Comparison of ENCODE assay signal across 8 mouse cellular contexts in genomic region chr9:40530536-40530935, GRCm38 (mm10). TPM values are rescaled to one million over a fixed set of nuclear protein-coding genes. Genes with fewer than 3 reads are reported as not detected.
DNase-seq lines count a peak whose midpoint lies in the region; ATAC-seq and TF ChIP-seq lines count a peak whose summit lies in the region.

No protein-coding gene starts in this region.

- peak overlapping the region; percentile 50; the same call in 1 of the 2 replicates for H3K9ac ChIP-seq in lung, embryonic 14.5 days
- H3K9ac ChIP-seq in forebrain, embryonic 14.5 days (ENCODE audit: low read length) = peak overlapping the region; percentile 72
- H3K9ac ChIP-seq in limb, embryonic 11.5 days (ENCODE audit: low read length) = no peak overlapping the region
- H3K9ac ChIP-seq in neural tube, embryonic 14.5 days (replicated peaks; ENCODE audit: low read depth, low read length) = peak overlapping the region; percentile 61; the same call in 1 of the 2 replicates

- no peak for TF ChIP-seq CTCF in lung, embryonic 14.5 days (IDR thresholded peaks at IDR 0.05; ENCODE audit: low read depth)

- H3K4me3 ChIP-seq in lung, embryonic 14.5 days (ENCODE audit: low read depth, low read length) = peak overlapping the region; percentile 49
- H3K4me3 ChIP-seq in forebrain, embryonic 14.5 days (ENCODE audit: low read depth, low read length) = peak overlapping the region; percentile 46
- no peak overlapping the region; the same call in 1 of the 2 replicates for H3K4me3 ChIP-seq in limb, embryonic 11.5 days (ENCODE audit: low read depth, low read length)
- H3K4me3 ChIP-seq in neural tube, embryonic 14.5 days (ENCODE audit: low read depth, low read length) = peak overlapping the region; percentile 48

- no peaks in the 10 kb centered on the region for H3K9me3 ChIP-seq in lung, embryonic 14.5 days (ENCODE audit: low read depth, low read length)
- H3K9me3 ChIP-seq in forebrain, embryonic 14.5 days (replicated peaks; ENCODE audit: control insufficient read depth, low read length) = no peaks in the 10 kb centered on the region
- no peaks in the 10 kb centered on the region for H3K9me3 ChIP-seq in limb, embryonic 11.5 days (ENCODE audit: control insufficient read depth, low read length)
- H3K9me3 ChIP-seq in neural tube, embryonic 14.5 days (ENCODE audit: control insufficient read depth, low read length) = no peaks in the 10 kb centered on the region

- intact Hi-C loops in gastrocnemius, postnatal 14 days (cut with DNase I; ENCODE audit: low total_unique reads) = no loop called here

- H3K27ac ChIP-seq in lung, embryonic 14.5 days (ENCODE audit: low read depth) = no peak overlapping the region
- H3K27ac ChIP-seq in forebrain, embryonic 14.5 days (ENCODE audit: low read depth, low read length) = no peak overlapping the region
- H3K27ac ChIP-seq in limb, embryonic 11.5 days (replicated peaks; ENCODE audit: low read depth, low read length) = no peak overlapping the region
- H3K27ac ChIP-seq in neural tube, embryonic 14.5 days (ENCODE audit: low read depth, low read length) = no peak overlapping the region

- peak; percentile 4 for DNase-seq in lung, embryonic 14.5 days
- DNase-seq in lung, postnatal 25 days (ENCODE audit: low spot score) = no peak
- no peak for DNase-seq in forebrain, embryonic 14.5 days (ENCODE audit: low spot score)
- no peak for DNase-seq in limb, embryonic 11.5 days (ENCODE audit: low spot score)
- DNase-seq in gastrocnemius, postnatal 14 days = no peak
- no peak for DNase-seq in urinary bladder, postnatal 4 days (ENCODE audit: low spot score in 2 of 2)
- no peak for DNase-seq in layer of hippocampus, postnatal 14 days (ENCODE audit: low spot score in 2 of 2)

- H3K27me3 ChIP-seq in lung, embryonic 14.5 days (ENCODE audit: insufficient read depth, low read length) = peaks cover 18% of the 10 kb centered on the region; the same call in 1 of the 2 replicates
- H3K27me3 ChIP-seq in forebrain, embryonic 14.5 days (replicated peaks; ENCODE audit: control insufficient read depth, insufficient read depth, low read length) = no peaks in the 10 kb centered on the region
- H3K27me3 ChIP-seq in limb, embryonic 11.5 days (ENCODE audit: control insufficient read depth, insufficient read depth, low read length) = peaks cover 10% of the 10 kb centered on the region
- no peaks in the 10 kb centered on the region for H3K27me3 ChIP-seq in neural tube, embryonic 14.5 days (ENCODE audit: control insufficient read depth, insufficient read depth, low read length)

- peak overlapping the region; percentile 84 for H3K4me2 ChIP-seq in lung, embryonic 14.5 days
- peak overlapping the region; percentile 77 for H3K4me2 ChIP-seq in forebrain, embryonic 14.5 days (ENCODE audit: low read length)
- peak overlapping the region; percentile 69 for H3K4me2 ChIP-seq in limb, embryonic 11.5 days (ENCODE audit: low read depth, severe bottlenecking)
- peak overlapping the region; percentile 78 for H3K4me2 ChIP-seq in neural tube, embryonic 14.5 days (ENCODE audit: low read depth, low read length)

- no peak for ATAC-seq in lung, embryonic 14.5 days (ENCODE audit: insufficient read depth)
- ATAC-seq in forebrain, embryonic 14.5 days = no peak; the same call in 1 of the 2 replicates
- ATAC-seq in limb, embryonic 11.5 days (ENCODE audit: insufficient number of reproducible peaks, low FRiP score, low TSS enrichment, low read depth) = no peak
- no peak for ATAC-seq in neural tube, embryonic 14.5 days (ENCODE audit: low read depth)

- H3K36me3 ChIP-seq in lung, embryonic 14.5 days (ENCODE audit: insufficient read depth) = no peaks in the 10 kb centered on the region
- H3K36me3 ChIP-seq in forebrain, embryonic 14.5 days (ENCODE audit: control insufficient read depth, insufficient read depth, low read length) = no peaks in the 10 kb centered on the region
- no peaks in the 10 kb centered on the region for H3K36me3 ChIP-seq in limb, embryonic 11.5 days (ENCODE audit: control insufficient read depth, insufficient read depth, low read length)
- H3K36me3 ChIP-seq in neural tube, embryonic 14.5 days (ENCODE audit: control insufficient read depth, insufficient read depth, low read length) = no peaks in the 10 kb centered on the region

- 65% methylated on average over 8 of the region's 8 CpGs for WGBS in lung, embryonic 14.5 days
- WGBS in forebrain, embryonic 14.5 days = 75% methylated on average over 8 of the region's 8 CpGs
- WGBS in limb, embryonic 11.5 days = 66% methylated on average over 8 of the region's 8 CpGs
- 67% methylated on average over 8 of the region's 8 CpGs for WGBS in neural tube, embryonic 14.5 days

- no peaks in the 10 kb centered on the region for H3K4me1 ChIP-seq in lung, embryonic 14.5 days (ENCODE audit: insufficient read depth)
- no peaks in the 10 kb centered on the region for H3K4me1 ChIP-seq in forebrain, embryonic 14.5 days (ENCODE audit: control insufficient read depth, insufficient read depth, low read length)
- no peaks in the 10 kb centered on the region for H3K4me1 ChIP-seq in limb, embryonic 11.5 days (ENCODE audit: control insufficient read depth, insufficient read depth, low read length)
- H3K4me1 ChIP-seq in neural tube, embryonic 14.5 days (ENCODE audit: control insufficient read depth, insufficient read depth, low read length) = peaks cover 4% of the 10 kb centered on the region; the same call in 1 of the 2 replicates

RNA-seq across cellular contexts. Expression of gene Gramd1b, which starts 0.6 kb away (rescaled TPM):
- 2.7 and 3.3 TPM in 2 replicates for polyA plus RNA-seq in lung, embryonic 14.5 days (2014; fragmentation: Nextera tagmentation; extraction: Ambion mirVana)
- polyA plus RNA-seq in forebrain, embryonic 14.5 days (2014; fragmentation: Nextera tagmentation; extraction: Ambion mirVana) = 8.6 and 12.2 TPM in 2 replicates
- polyA plus RNA-seq in limb, embryonic 11.5 days (2014; fragmentation: Nextera tagmentation; extraction: Ambion mirVana) = 2.8 and 3.5 TPM in 2 replicates
- 13.9 and 21.4 TPM in 2 replicates for polyA plus RNA-seq in neural tube, embryonic 14.5 days (2014; fragmentation: Nextera tagmentation; extraction: Ambion mirVana)
- 10 to 100 TPM; 15.9 to 30.2 TPM for total RNA-seq in gastrocnemius, postnatal 14 days (2021)
- 100 to 1,000 TPM; 147 to 167 TPM for total RNA-seq in layer of hippocampus, postnatal 14 days (2021)
